Mouse (Mus musculus): ENCODE measurements around the gene Cwc22.
"Not testable (repeated sequence)": the region's sequence is repeated elsewhere in the genome, so short reads cannot be mapped to it uniquely, and the experiment has no call there.

The Cwc22 gene

GRCm38 (mm10) chr2:77897558-77897899, 48.6 kb downstream of the Cwc22 start:
- DNase-seq (ENCODE audit: low spot score): no peak

- peak; percentile 37 for DNase-seq (ENCODE audit: low spot score)
Measured at GRCm38 (mm10) chr2:77896843-77897557, 49.2 kb downstream of the Cwc22 start.

GRCm38 (mm10) chr2:77895906-77896570, 50.1 kb downstream of the Cwc22 start:
- DNase-seq (ENCODE audit: low spot score): not testable (repeated sequence)

GRCm38 (mm10) chr2:77894896-77895295, 51.3 kb downstream of the Cwc22 start:
- DNase-seq (ENCODE audit: low spot score): no peak

- no peak for DNase-seq (ENCODE audit: low spot score)
Measured at GRCm38 (mm10) chr2:77893505-77893904, 52.7 kb downstream of the Cwc22 start.

GRCm38 (mm10) chr2:77892573-77892972, 53.6 kb downstream of the Cwc22 start:
- DNase-seq (ENCODE audit: low spot score): no peak

GRCm38 (mm10) chr2:77890836-77891438, 55.2 kb downstream of the Cwc22 start:
- DNase-seq (ENCODE audit: low spot score): no peak

GRCm38 (mm10) chr2:77889949-77890348, 56.2 kb downstream of the Cwc22 start:
- DNase-seq (ENCODE audit: low spot score): no peak

GRCm38 (mm10) chr2:77889401-77889800, 56.8 kb downstream of the Cwc22 start:
- DNase-seq (ENCODE audit: low spot score): no peak

GRCm38 (mm10) chr2:77888826-77889225, 57.3 kb downstream of the Cwc22 start:
- no peak for DNase-seq (ENCODE audit: low spot score)

GRCm38 (mm10) chr2:77888056-77888455, 58.1 kb downstream of the Cwc22 start:
- no peak for DNase-seq (ENCODE audit: low spot score)

GRCm38 (mm10) chr2:77887166-77887565, 59.0 kb downstream of the Cwc22 start:
- DNase-seq (ENCODE audit: low spot score): no peak

GRCm38 (mm10) chr2:77885491-77886130, 60.6 kb downstream of the Cwc22 start:
- no peak for DNase-seq (ENCODE audit: low spot score)

GRCm38 (mm10) chr2:77885036-77885435, 61.1 kb downstream of the Cwc22 start:
- no peak for DNase-seq (ENCODE audit: low spot score)

- DNase-seq (ENCODE audit: low spot score): no peak
Measured at GRCm38 (mm10) chr2:77884491-77884890, 61.7 kb downstream of the Cwc22 start.

GRCm38 (mm10) chr2:77882961-77883360, 63.2 kb downstream of the Cwc22 start:
- no peak for DNase-seq (ENCODE audit: low spot score)

GRCm38 (mm10) chr2:77881301-77882199, 64.6 kb downstream of the Cwc22 start:
- no peak for DNase-seq (ENCODE audit: low spot score)

- DNase-seq (ENCODE audit: low spot score): no peak
Measured at GRCm38 (mm10) chr2:77880351-77880750, 65.8 kb downstream of the Cwc22 start.

GRCm38 (mm10) chr2:77879736-77880135, 66.4 kb downstream of the Cwc22 start:
- no peak for DNase-seq (ENCODE audit: low spot score)

GRCm38 (mm10) chr2:77877156-77877855, 68.9 kb downstream of the Cwc22 start:
- no peak for DNase-seq (ENCODE audit: low spot score)

- DNase-seq (ENCODE audit: low spot score): no peak
Measured at GRCm38 (mm10) chr2:77876331-77876730, 69.8 kb downstream of the Cwc22 start.
